Mouse (Mus musculus) skeletal muscle tissue, adult 2 months (tissue): ENCODE results near the gene Strip1.

Experiments used
- DNase-seq: peaks from one replicate; pipeline ENCODE4 v3.0.0-alpha.2; 2012; ENCODE audit warnings: low read depth, low spot score

The Strip1 gene

DNA sequence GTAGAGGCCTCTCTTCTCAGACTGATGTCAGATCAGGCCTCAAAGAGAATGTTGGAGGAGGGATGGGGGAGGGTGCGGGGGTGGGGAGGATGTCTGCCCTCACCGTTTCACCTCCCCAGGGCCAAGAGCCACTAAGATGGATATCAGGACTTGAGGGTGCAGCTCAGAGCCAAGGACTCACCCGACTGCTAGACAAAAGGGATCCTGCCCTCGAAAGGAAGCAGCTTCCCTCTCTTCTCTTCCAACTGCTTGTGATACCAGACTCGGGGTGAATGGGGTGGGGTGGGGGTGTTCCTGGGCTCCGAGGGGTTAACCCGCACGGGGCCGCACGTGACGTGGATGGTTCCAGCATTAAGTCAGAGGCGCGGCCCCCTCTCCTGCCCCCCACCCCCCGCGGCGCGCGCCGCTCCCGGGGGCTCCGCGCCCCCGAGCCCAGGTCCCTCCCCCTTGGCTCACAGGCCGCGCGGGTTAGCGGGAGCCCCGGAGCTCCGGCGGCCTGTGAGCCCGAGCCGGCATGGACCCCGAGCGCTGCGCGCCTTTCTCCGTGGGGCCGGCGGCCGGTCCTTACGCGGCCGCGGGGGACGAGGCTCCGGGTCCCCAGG lies 36.7 kb downstream of the Strip1 start, which contains the start of gene Alx3:
Gene Alx3, plus strand, starts transcription at position 370 of the 602 bp plus-strand sequence.
- no peak for DNase-seq

DNA sequence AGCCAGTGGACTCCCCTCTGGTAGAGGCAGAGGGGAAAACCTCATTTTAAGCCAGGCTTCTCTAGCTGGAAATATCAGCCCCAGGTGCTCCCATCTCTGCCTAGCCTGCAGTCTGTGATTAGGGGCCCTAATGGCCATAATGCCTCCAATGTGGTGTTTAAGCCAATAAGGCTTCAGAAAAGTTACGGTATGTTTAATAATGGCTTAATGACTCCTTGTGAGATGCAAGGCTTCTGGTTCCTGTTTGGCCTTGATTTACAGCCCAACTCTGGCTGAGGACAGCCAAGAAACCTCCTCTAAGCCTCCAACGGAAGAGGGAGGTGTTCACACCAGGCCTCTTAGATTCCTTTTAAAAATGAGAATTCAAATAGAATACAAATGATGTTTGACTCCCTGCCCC lies 37.9 kb downstream of the Strip1 start:
- no peak for DNase-seq

DNA sequence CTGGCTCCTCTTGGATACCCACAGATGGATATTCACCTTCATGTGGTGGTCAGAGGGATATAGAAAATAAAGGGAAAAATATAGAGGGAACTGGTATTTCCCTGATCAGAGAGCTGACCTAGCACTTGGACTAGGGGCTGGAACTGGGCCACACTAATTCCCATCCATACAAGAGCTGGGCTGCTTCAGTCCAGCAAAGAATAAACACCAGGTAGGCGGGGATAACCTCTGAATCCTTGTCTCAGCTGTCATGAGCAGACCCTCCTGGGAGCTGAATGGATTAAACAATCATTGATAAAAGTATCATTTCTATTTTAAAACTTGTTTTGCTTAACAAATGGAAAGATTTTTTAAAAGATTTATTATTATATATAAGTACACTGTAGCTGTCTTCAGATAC lies 39.9 kb downstream of the Strip1 start:
- no peak for DNase-seq

DNA sequence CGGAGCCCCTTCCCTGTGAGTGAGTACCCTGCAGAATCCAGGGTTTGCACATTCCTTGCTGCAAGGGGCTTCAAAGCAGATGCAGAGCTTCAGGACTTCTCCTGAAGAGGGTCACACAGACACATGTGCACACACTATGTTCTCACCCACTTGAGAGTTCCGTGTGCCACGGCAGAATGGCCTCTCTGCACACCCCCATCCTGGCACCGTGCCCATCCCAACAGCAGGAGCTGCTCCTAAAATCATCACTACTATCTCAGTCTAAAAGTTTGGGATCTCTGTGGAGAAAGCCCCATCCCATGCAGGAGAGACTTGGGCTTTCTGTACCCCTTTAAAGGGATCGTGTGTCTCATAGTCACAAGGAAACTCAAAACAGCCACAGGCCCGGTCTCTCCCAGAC lies 45.0 kb downstream of the Strip1 start:
- no peak for DNase-seq

DNA sequence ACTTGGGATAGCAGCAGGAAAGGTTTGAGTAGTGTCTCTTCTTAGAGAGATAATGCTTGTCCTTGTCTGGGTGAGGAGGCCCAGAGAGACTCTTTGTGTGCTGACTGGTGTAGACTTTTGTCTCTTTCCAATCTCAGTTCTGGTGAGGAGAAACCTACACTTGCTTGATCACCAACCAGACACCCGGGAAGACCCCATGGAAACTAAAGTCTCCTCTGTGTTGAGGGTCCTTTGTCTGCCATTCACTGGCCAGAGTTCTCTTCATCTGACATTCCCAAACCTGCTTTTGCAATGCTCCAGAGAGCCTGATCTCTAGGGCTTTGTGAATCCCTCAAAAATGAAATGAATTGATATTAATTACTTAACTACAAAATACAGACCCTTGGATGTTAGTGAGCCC lies 47.6 kb downstream of the Strip1 start:
- DNase-seq, result no peak

DNA sequence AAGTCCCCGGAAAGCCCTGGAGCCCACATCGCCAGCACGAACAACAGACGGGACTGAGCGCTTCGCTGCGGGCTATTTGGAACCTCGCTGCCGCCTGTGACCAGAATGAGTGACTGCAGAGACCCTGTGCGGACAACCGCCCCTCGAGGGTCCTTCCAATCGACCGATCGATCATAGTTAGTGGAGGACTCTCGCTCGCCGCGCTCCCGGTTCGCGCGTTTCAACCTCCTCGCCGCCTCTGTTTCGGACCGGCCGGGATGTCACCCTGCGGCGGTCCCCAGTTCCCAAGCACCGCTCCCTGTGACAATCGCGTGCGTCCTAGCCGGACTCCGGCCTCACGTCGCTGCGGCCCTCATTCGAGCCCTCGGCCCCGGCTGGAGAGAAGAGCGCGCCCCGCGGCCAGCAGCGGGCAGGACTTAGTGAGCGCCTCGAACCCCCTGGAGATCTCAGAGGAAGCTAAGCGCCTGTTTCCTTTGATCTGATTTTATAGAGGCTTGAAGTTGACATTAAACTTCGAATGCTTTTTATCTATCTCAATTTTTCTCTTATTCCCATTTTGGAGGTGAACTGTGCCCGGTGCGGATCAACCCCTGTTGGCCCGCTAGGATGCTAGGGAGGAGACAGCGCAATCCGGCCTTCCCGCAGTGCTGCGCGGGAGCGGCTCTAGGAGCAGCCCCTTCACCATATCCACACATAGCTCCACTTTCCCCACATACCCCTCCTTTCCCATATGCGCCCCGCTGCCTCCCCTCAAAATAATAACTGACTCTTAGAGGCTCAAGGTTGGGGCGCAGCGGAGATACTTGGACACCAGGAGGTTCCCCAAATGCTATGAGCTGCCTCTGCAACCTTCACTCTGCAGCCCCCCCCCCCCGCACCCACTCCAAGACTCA lies 48.4 kb downstream of the Strip1 start:
- DNase-seq, result no peak

DNA sequence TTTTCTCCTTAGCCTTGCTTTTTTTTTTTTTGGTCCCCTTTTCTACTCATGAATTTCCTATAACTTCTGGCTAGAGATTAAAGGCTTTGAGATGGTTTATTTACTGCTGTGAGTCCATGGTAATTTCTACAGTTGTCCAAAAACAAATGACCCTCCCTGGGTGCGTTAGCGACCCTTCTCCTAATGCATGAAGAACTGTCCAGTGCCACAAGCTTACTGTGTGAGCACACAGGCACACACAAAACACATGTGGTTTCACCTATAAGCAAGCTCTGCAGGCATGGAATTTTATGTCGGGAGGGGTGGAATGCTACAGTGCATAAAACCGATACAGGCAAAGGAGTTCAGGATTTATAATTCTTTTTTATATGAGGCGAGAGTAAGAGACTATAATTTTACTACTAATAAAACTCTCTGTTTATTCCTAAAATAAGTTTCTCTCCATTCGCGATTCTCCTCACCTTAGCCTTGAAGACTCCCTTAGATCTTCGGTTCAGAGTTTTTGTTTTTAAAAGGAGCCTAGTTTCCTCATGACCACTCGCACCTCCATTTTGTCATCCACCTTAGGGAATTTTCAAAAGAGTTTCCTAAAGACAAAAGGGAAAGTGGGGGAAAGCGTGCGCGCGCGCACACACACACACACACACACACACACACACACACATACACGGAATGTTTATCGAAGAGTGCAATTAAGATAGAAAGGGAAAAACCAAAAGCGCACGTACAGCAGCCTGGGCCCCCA lies 49.2 kb downstream of the Strip1 start:
- no peak for DNase-seq

DNA sequence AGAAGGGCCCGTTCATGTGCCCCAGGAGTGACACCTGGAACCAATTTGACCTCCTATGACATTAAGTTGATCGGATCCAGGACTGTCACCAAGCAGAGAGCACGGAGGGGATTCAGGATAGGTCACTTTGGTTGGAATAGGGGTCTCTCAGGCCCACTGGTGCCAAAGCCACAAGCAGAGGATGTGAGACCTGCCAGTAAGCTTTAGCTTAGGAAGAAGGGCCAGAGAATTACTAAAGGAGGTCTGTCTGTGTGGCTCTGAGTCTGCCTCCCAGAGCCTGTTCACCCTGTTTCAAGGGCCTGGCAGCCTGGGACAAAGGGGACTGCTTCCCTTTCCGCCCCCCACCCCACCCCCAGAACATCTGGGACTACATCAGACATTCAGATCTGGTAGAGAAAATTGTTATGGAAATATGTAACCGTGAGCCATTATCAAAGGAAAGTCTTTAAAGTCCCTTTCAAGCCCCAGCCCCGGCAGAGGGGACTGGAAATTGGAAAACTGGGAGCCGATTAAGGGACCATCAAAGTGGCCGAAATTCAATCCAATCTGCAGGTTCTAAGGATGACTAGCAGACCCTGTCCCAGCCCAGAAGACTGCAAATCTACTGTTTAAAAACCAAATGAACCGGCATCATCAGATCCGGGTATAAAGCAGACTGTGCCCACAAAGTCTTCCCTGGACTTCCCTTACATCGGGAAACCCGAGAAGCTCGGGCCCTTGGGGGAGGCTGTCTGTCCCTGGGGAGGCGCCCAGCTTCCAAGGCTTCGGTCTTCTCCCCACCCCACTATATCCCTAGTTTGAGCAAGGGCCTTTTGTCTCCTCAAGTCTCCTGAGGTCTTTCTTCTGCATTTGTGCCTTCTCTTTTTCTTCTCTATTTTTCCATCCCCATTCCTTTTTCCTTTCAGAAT lies 50.1 kb downstream of the Strip1 start:
- DNase-seq, result no peak

DNA sequence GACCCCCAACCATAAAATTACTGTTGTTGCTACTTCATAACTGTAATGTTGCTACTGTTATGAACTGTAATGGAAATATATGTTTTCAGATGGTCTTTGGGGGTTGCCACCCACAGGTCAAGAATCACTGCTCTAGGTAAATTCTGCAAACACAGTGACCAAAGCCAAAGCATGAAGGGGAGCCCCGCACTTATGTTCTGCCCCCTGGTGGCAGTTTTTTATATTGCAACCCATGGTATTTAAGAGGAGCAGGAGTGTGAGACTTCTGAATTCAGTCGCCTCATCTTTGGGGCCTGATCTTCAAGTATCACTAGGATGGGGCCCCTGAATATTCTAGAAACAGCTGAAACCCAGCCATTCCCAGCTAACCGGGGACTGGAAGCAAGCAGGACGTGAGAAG lies 52.0 kb downstream of the Strip1 start:
- peak; percentile 43 for DNase-seq

DNA sequence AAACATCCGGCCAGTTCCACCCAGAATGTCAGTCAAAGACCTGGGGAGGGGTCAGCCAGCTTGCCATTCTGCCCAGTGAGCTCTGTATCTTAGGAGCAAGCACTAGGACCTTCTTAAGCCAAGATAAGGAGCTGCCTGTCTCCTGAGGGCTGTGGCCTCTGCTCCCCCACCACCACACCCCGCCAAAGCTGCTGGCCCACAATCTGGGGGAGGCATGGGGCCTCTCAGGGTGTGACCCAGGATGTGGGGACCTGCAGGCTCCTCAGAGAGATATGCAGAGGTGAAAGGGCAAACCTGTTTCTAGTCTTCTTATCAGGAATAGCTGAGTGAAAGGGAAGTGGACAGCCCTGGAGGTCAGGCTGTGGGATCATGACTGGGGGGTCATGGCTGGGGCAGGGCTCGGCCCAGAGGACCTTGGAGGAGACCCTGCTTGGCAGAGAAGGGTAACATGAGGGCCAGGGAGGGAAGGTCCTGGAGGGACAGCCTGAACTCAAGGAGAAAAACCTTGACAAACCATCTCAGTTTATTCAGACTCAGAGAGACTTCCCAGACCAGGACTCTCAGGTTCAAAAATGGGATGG lies 53.6 kb downstream of the Strip1 start:
- no peak for DNase-seq

DNA sequence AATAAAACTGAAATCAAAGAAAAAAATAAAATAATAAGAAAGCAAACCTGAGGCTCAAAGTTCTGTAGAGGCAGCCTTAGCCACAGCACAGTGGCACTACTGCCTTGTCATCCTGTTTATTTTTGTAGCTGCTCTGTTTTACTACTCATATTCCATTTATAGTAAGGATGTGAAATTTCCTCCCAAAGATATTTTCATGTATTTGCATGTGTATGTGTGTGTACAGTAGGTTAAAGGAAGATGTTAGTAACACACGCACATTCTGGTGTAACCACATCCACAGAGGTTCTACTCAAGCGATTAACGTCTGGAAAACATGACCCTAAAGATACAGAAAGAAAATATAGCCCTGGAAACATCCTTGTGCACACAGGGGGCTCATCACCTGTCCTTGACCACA lies 54.7 kb downstream of the Strip1 start:
- DNase-seq, result no peak

DNA sequence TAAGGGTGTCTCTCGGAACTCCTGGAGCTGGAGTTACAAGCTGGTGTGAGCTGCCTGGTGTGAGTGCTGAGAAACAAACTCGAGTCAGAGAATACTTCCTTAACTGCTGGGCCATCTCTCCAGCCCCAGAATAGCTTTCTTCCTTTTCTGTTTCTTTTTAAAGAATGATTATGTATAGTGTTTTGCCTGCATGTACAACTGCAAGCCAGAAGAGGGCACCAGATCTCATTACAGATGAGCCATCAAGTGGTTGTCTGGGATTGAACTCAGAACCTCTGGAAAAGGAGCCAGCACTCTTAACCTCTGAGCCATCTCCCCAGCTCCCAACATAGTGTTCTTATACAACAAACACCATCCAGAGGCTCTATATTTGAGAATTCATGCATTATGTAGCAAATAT lies 60.3 kb downstream of the Strip1 start:
- DNase-seq, result no peak

DNA sequence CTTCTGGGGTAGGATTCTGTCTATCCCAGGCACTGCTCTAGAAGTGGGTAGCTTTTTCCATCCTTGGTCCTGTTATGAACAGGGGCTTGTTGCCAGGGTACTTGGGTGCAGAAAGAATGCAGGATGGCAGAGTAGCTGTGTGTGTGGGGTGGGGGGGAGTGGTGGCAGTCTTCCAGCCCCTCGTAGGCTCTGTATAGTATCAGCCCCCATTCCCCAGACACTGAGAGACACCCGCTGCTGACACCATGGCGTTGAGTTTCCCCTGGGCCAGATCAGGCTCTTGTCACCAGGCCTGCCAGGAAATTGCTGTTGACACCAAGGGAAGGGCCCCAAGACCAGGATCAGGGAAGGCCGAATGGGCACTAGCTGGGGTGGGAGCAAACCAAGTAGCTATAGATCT lies 62.8 kb downstream of the Strip1 start:
- DNase-seq, result no peak

DNA sequence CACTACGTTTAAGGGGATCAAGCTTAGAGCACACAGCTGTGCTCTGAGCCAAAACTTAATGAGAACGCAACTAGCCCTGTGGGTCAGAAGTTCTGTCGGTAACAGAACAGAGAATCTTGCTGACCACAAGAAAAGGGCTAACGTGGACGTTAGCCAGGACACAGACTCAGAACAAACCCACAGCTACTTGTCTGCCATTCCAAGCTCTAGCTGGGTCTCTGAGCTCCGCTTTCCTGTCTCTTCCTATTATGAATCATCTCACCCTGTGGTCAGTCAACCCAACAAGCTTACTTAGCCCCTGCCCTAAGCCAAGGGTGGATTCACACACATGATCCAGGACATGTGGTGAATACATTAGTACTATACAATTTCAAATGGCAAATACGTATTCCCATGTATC lies 63.7 kb downstream of the Strip1 start:
- DNase-seq, result no peak

DNA sequence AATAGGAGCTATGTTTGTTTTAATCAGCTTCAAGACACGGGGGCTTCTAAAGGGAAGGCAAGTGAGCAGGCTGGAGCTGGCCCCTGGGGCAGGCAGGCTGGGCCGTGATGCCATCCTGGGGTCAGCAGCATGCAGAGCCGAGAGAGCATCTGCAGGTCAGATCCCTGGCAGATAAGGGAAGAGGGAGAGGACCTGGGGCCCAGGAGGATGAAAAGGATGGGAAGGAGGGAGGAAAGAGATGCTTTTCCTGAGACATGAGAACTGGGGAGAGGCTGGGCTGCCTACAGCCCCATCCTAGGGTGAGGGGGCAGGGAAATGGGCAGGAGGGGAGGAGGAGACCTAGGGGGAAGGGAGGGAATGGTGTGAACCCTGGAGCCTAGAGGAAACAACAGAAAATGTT lies 66.2 kb downstream of the Strip1 start:
- DNase-seq, result no peak

DNA sequence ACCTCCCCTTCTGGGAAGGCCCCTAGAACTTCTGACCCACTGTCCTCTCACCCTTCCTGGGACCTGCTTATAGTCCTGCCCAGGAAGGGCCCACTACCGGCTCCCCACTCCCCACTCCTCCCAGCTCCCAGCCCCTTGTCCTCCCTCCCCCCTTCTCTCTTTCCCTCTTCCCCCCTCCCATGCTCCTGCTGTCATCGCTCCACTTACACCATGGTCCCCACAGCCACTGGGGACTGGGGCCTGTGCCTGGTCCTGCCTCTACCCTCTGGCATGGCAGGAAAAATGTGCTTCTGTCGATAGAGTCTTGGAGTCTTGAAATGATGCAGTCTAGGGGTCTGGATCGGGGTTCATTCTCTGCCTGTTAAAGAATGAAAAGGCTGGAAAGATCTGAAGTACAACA lies 67.6 kb downstream of the Strip1 start:
- no peak for DNase-seq

DNA sequence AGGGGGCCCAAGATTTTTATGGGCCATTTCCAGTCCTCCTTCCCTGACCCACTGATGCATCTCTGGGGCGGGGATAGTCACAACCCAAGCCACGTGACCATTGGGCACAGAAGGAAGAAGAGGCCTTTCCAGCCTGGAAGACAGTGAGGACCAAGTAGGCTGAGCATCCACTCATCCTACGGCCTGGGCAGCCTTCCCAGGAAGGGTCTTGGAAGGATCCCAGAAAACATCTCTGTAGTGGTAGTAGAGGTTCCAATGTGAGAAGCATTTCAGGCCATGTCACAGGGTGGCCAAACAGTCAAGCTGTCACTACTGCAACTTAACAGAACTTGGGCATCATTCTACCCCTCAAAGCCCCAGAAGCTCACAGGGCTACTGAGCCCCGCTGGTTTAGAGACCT lies 68.9 kb downstream of the Strip1 start:
- DNase-seq, result no peak
